Mouse (Mus musculus): ENCODE data around the gene H1f0. TPM values are rescaled to one million over a fixed set of nuclear protein-coding genes. Genes with fewer than 3 reads are reported as not detected.

H1f0 gene
- polyA plus RNA-seq (2012; fragmentation: generic; extraction: Trizol): 100 to 1,000 TPM; 112 to 459 TPM

DNA sequence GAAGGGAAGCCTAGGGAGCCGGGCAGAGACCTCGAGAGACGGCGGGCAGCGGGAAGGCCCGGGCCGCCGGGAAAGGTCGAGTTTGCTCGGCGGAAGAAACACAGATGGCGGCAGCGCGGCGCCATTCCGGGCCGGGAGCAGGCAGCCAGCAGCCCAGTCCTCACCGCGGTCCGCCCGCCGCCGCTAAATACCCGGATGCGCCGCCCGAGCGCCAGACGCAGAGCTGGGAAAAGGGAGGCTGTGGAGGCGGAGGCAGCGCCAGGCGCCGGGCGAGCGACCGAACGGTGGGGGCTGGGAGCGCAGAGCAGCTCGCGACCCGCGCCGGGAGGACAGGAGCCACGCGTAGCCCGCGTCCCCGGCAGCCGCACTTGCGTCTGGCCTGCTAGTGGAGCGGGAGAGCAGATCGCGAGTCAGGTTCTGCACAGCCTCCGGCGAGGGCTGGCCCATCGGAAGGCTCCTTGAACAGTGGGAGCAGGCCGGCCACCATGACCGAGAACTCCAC, at the start of gene H1f0:
Gene H1f0 (plus strand): TSS at position 214 of the 502 bp plus-strand sequence.

DNA sequence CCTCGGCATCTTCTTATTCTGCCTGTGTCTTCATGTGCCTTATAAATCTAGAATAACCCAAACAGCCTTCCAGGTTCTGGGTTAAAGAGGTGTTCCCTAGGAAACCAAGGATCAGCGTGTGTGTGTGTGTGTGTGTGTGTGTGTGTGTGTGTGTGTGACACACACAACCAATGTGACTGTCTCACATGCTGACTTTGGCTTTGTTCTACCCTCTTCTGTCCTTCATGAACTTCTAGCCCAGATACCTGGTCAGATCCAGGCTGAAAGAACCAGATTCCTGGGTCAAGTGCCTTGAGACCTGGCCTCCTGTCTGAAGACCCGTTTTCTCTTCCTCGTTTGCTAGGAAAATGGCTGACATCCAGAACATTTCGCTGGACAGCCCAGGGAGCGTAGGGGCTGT, 13.3 kb downstream of the H1f0 start, which contains the start of gene Galr3:
Gene Galr3 (plus strand): TSS at position 301 of the 400 bp plus-strand sequence.

GRCm38 (mm10) chr15:79062376-79063159, 34.3 kb downstream of the H1f0 start, which contains the start of gene Ankrd54:
Gene Ankrd54 (minus strand): TSS chr15:79062893.

DNA sequence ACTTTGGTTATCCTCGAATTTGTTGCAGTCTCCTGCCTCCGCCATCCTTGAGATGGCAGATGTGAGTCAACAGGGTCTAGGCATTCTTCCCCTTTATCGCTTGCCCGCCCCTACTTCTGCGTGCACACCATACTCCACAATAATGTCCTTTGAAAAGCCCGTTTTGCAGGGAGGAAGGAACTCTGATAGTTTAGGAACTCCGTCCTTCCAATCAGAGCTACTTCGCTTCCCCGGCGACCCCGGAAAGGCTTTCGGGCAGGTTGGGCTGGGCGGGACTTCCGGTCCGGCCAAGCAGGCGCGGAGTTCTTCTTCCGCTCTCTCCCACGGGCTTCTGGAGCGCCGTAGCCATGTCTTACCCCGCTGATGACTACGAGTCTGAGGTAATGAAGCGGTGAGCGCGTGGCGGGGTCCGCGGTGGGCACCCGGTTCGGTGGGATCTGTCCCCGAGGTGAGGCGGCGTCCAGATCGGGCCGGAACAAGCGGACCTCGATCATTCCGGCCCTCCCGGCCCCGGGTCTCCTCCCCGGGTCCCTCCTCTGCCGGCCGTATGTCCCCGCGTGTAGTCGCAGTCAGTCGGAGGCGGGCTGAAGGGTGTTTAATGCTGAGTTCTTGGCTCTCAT, 46.8 kb downstream of the H1f0 start, which contains the start of gene Eif3l:
Gene Eif3l (plus strand): TSS at position 267 of the 620 bp plus-strand sequence.

Other genes with a start within 250 kb of the H1f0 start
- under 1 TPM; 0.21 to 0.37 TPM for gene Card10, start 225.4 kb upstream of the H1f0 start, polyA plus RNA-seq (2012; fragmentation: generic; extraction: Trizol)
- gene Cdc42ep1, start 185.8 kb upstream of the H1f0 start, polyA plus RNA-seq (2012; fragmentation: generic; extraction: Trizol): 100 to 1,000 TPM in 1 of 2 experiments, 10 to 100 TPM in 1; 31.8 to 120 TPM
- 10 to 100 TPM in 1 of 2 experiments, 1 to 10 TPM in 1; 1.3 to 43.8 TPM for gene Lgals2, start 172.9 kb upstream of the H1f0 start, polyA plus RNA-seq (2012; fragmentation: generic; extraction: Trizol)
- 10 to 100 TPM; 60.0 to 88.8 TPM for gene Gga1, start 151.3 kb upstream of the H1f0 start, polyA plus RNA-seq (2012; fragmentation: generic; extraction: Trizol)
- gene Gm49510, start 128.8 kb upstream of the H1f0 start, polyA plus RNA-seq (2012; fragmentation: generic; extraction: Trizol): under 1 TPM; 0.06 to 0.17 TPM
- 10 to 100 TPM; 21.2 to 57.1 TPM for gene Sh3bp1, start 128.7 kb upstream of the H1f0 start, polyA plus RNA-seq (2012; fragmentation: generic; extraction: Trizol)
- 10 to 100 TPM; 12.1 to 16.9 TPM for gene Pdxp, start 114.5 kb upstream of the H1f0 start, polyA plus RNA-seq (2012; fragmentation: generic; extraction: Trizol)
- gene Lgals1, start 101.7 kb upstream of the H1f0 start, polyA plus RNA-seq (2012; fragmentation: generic; extraction: Trizol): over 10,000 TPM; 13,335 to 36,255 TPM
- gene Nol12, start 93.5 kb upstream of the H1f0 start, polyA plus RNA-seq (2012; fragmentation: generic; extraction: Trizol): 100 to 1,000 TPM; 115 to 191 TPM
- gene Triobp, start 80.7 kb upstream of the H1f0 start, polyA plus RNA-seq (2012; fragmentation: generic; extraction: Trizol): 100 to 1,000 TPM in 1 of 2 experiments, 10 to 100 TPM in 1; 52.2 to 216 TPM
- gene Galr3, start 13.4 kb downstream of the H1f0 start, polyA plus RNA-seq (2012; fragmentation: generic; extraction: Trizol): under 1 TPM in 1 of 2 experiments, not detected in 1; 0.27 TPM
- 10 to 100 TPM; 48.3 to 48.9 TPM for gene Ankrd54, start 34.4 kb downstream of the H1f0 start, polyA plus RNA-seq (2012; fragmentation: generic; extraction: Trizol)
- gene Eif3l, start 46.7 kb downstream of the H1f0 start, polyA plus RNA-seq (2012; fragmentation: generic; extraction: Trizol): 100 to 1,000 TPM; 288 to 344 TPM
- gene Micall1, start 80.4 kb downstream of the H1f0 start, polyA plus RNA-seq (2012; fragmentation: generic; extraction: Trizol): 10 to 100 TPM in 1 of 2 experiments, 1 to 10 TPM in 1; 4.5 to 14.4 TPM
- 100 to 1,000 TPM; 386 to 720 TPM for gene Polr2f, start 112.6 kb downstream of the H1f0 start, polyA plus RNA-seq (2012; fragmentation: generic; extraction: Trizol)
- gene 1700088E04Rik, start 112.8 kb downstream of the H1f0 start, polyA plus RNA-seq (2012; fragmentation: generic; extraction: Trizol): 10 to 100 TPM in 1 of 2 experiments, 1 to 10 TPM in 1; 7.6 to 28.9 TPM
- gene Sox10, start 136.8 kb downstream of the H1f0 start, polyA plus RNA-seq (2012; fragmentation: generic; extraction: Trizol): under 1 TPM in 1 of 2 experiments, not detected in 1; 0.02 TPM
- gene Pick1, start 200.7 kb downstream of the H1f0 start, polyA plus RNA-seq (2012; fragmentation: generic; extraction: Trizol): 10 to 100 TPM in 1 of 2 experiments, 1 to 10 TPM in 1; 6.2 to 32.0 TPM
- under 1 TPM in 1 of 2 experiments, not detected in 1; 0.14 TPM for gene Gm49486, start 200.9 kb downstream of the H1f0 start, polyA plus RNA-seq (2012; fragmentation: generic; extraction: Trizol)
- under 1 TPM; 0.01 to 0.35 TPM for gene Slc16a8, start 226.3 kb downstream of the H1f0 start, polyA plus RNA-seq (2012; fragmentation: generic; extraction: Trizol)

Data from C3H10T1/2 (cell line).